Mouse (Mus musculus): ENCODE measurements at regions not wholly inside any gene's neighbourhood (a gene's known extent, or its start where the extent isn't known, plus 50 kb on each side); places are given as distances from the start of the nearest gene placed in this dataset.

GRCm38 (mm10) chr5:45923907-45924594 is 66.6 kb upstream of the Lcorl start:
- TF ChIP-seq CTCF (conservative IDR thresholded peaks at IDR 0.05; ENCODE audit: low read length) (no peak), POU5F1 (IDR thresholded peaks at IDR 0.05; ENCODE audit: borderline replicate concordance, low read length) (no peak)
